In genomic region chr13:69915796-69916195, GRCm38 (mm10) we compare ENCODE assay signal across 27 mouse cellular contexts.
"Had no signal": no experiment of that assay in that cellular context is flagged by ENCODE, and none has a peak within 500 bp of the region (broad histone marks: within the 10 kb centered on the region; RNA-seq: fewer than 3 reads in every experiment).

No protein-coding gene starts in this region.

- H3K9me3 ChIP-seq: embryonic facial prominence, embryonic 10.5 days; embryonic facial prominence, embryonic 12.5 days; embryonic facial prominence, embryonic 13.5 days; embryonic facial prominence, embryonic 15.5 days; forebrain, embryonic 12.5 days; forebrain, embryonic 15.5 days; heart, embryonic 10.5 days had no signal

- ATAC-seq: forebrain, embryonic 14.5 days; forebrain, embryonic 15.5 days had no signal

- H3K4me2 ChIP-seq: embryonic facial prominence, embryonic 12.5 days; embryonic facial prominence, embryonic 13.5 days; embryonic facial prominence, embryonic 15.5 days; forebrain, embryonic 12.5 days; forebrain, embryonic 15.5 days; heart, embryonic 11.5 days had no signal

- H3K36me3 ChIP-seq: embryonic facial prominence, embryonic 10.5 days; embryonic facial prominence, embryonic 12.5 days; embryonic facial prominence, embryonic 13.5 days; embryonic facial prominence, embryonic 15.5 days; forebrain, embryonic 12.5 days; forebrain, embryonic 15.5 days; heart, embryonic 10.5 days had no signal

- DNase-seq: cerebellum, adult 2 months; cerebellum, adult 8-10 months; cerebellum, adult 9-10 months; cerebellum, adult 9-11 months; cerebellum, postnatal 10 days; cerebellum, postnatal 14 days; cerebellum, postnatal 25 days; cerebellum, postnatal 36 days; embryo, embryonic 11 days; gastrocnemius, adult 2 months; gastrocnemius, postnatal 10 days; gastrocnemius, postnatal 14 days; gastrocnemius, postnatal 25 days; gastrocnemius, postnatal 36 days; heart, adult 11 months; heart, adult 18-20 months; heart, adult 2 months had no signal

- H3K4me1 ChIP-seq: embryonic facial prominence, embryonic 10.5 days; embryonic facial prominence, embryonic 12.5 days; embryonic facial prominence, embryonic 13.5 days; embryonic facial prominence, embryonic 15.5 days; forebrain, embryonic 12.5 days; forebrain, embryonic 15.5 days; heart, embryonic 10.5 days had no signal

- H3K9ac ChIP-seq: embryonic facial prominence, embryonic 12.5 days; embryonic facial prominence, embryonic 13.5 days; embryonic facial prominence, embryonic 15.5 days; forebrain, embryonic 12.5 days; forebrain, embryonic 15.5 days had no signal

- H3K4me3 ChIP-seq: embryonic facial prominence, embryonic 10.5 days; embryonic facial prominence, embryonic 12.5 days; embryonic facial prominence, embryonic 13.5 days; embryonic facial prominence, embryonic 15.5 days; erythroblast, embryonic 14.5 days; forebrain, embryonic 12.5 days; forebrain, embryonic 15.5 days; gastrocnemius, adult 2 months; heart, adult 2 months; heart, embryonic 10.5 days had no signal

- H3K27me3 ChIP-seq: embryonic facial prominence, embryonic 12.5 days; embryonic facial prominence, embryonic 13.5 days; embryonic facial prominence, embryonic 15.5 days; forebrain, embryonic 12.5 days; forebrain, embryonic 15.5 days had no signal

- H3K27ac ChIP-seq: embryonic facial prominence, embryonic 10.5 days; embryonic facial prominence, embryonic 12.5 days; embryonic facial prominence, embryonic 13.5 days; embryonic facial prominence, embryonic 15.5 days; forebrain, embryonic 12.5 days; forebrain, embryonic 15.5 days; gastrocnemius, adult 2 months; heart, adult 2 months; heart, embryonic 10.5 days had no signal
